Mouse (Mus musculus) forebrain, embryonic 16.5 days (tissue): ENCODE data around the gene Larp1b. TPM values are rescaled to one million over a fixed set of nuclear protein-coding genes. Genes with fewer than 3 reads are reported as not detected.

Experiments used
- ATAC-seq: fragments of 200-750 bp; cut with Nextera tagmentation; 2 replicates; pipeline ENCODE4 v1.8.0; 2017; ENCODE audit warnings: mild to moderate bottlenecking, moderate library complexity
- H3K27ac ChIP-seq: fragments of 300-500 bp; sonication (generic); 2 replicates; pipeline ENCODE4 v1.5.1; 2014; ENCODE audit warnings: low read length, control low read depth
- H3K27me3 ChIP-seq: fragments of 300-500 bp; sonication (generic); replicated peaks from 2 replicates; pipeline ENCODE4 v1.6.1; 2014; ENCODE audit warnings: low read length; ENCODE audit not compliant: control insufficient read depth, insufficient read depth
- H3K36me3 ChIP-seq: fragments of 300-500 bp; sonication (generic); 2 replicates; pipeline ENCODE4 v1.6.1; 2014; ENCODE audit not compliant: control insufficient read depth, insufficient read depth
- H3K4me1 ChIP-seq: fragments of 300-500 bp; sonication (generic); replicated peaks from 2 replicates; pipeline ENCODE4 v1.6.1; 2014; ENCODE audit warnings: low read length; ENCODE audit not compliant: control insufficient read depth, insufficient read depth
- H3K4me2 ChIP-seq: fragments of 300-500 bp; sonication (generic); 2 replicates; pipeline ENCODE4 v1.6.1; 2014; ENCODE audit warnings: mild to moderate bottlenecking, low read length, control low read depth
- H3K4me3 ChIP-seq: fragments of 300-500 bp; sonication (generic); replicated peaks from 2 replicates; pipeline ENCODE4 v1.5.1; 2014; ENCODE audit warnings: mild to moderate bottlenecking, low read length, control low read depth
- H3K9ac ChIP-seq: fragments of 300-500 bp; sonication (generic); replicated peaks from 2 replicates; pipeline ENCODE4 v1.6.1; 2014; ENCODE audit warnings: low read depth, low read length, control low read depth
- H3K9me3 ChIP-seq: fragments of 300-500 bp; sonication (generic); 2 replicates; pipeline ENCODE4 v1.6.1; 2016; ENCODE audit warnings: low read length; ENCODE audit not compliant: control insufficient read depth
- WGBS: fragments of 180-500 bp; shearing (Covaris S2); extraction: QIAGEN DNeasy Blood & Tissue Kit; methylation state at CpG from one replicate; pipeline ENCODE4 v1.1.7; 2014; 5-methylcytosine and 5-hydroxymethylcytosine counted together
- polyA plus RNA-seq: library from polyadenylated mRNA; unstranded; fragments of >200 nt; fragmentation: Nextera tagmentation; extraction: Ambion mirVana; gene quantifications from 2 replicates; pipeline ENCODE4 v1.2.1, GENCODE M21; 2015

The Larp1b gene
- polyA plus RNA-seq, 1 experiment from 2014 or later: 3.3 TPM

DNA sequence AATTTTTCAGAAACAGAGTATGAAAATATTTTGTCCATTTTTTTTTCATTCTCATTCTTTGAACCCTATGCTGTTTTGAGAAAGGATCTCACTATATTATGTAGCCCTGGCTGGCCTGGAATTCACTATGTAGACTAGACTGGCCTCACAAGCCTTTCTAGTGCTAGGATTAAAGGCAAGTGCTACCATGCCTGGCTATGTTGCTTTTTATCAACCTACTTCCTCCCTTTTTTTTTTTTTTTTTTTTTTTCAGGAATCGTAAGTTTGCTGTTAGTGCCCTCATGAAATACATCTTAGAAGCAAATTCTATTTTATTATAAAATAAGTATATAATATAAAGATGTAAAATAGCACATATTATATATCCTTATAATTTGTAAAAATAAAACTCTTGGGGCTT lies 5.2 kb downstream of the Larp1b start:
- H3K36me3 ChIP-seq: no peaks in the 10 kb centered on the region
- no peak overlapping the region for H3K4me2 ChIP-seq
- H3K4me1 ChIP-seq: peaks cover 9% of the 10 kb centered on the region; the same call in 1 of the 2 replicates
- no peak overlapping the region for H3K4me3 ChIP-seq
- H3K27ac ChIP-seq: no peak overlapping the region
- 79% methylated on average over 1 of the region's 1 CpGs for WGBS
- H3K27me3 ChIP-seq: 0 out of 2 replicates have a peak, but pooled peaks cover 2% of the 10 kb centered on the region
- H3K9ac ChIP-seq: no peak overlapping the region
- ATAC-seq: no peak
- no peaks in the 10 kb centered on the region for H3K9me3 ChIP-seq

DNA sequence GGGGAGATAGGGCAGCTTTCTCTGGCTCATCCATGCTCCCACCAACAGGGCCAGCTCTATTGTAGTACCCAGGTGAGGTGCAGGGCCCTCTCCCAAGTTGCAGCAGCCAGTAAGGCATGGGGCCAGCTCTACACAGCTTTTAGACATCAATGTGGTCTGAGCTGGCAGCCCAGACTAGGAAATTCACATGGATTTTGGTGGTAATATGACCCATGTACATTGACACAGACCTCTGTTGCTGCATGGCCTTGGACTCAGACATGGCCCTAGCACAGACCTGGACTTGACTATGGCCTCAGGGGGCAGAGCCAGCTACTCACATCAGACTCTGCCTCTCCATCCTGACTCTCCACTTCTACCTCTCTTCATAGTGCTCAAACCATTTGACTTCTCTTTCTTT lies 9.2 kb downstream of the Larp1b start:
- H3K4me3 ChIP-seq: no peak overlapping the region
- H3K4me2 ChIP-seq: no peak overlapping the region
- no peaks in the 10 kb centered on the region for H3K36me3 ChIP-seq
- H3K9me3 ChIP-seq: no peaks in the 10 kb centered on the region
- H3K27me3 ChIP-seq: no peaks in the 10 kb centered on the region
- ATAC-seq: no peak
- no peak overlapping the region for H3K27ac ChIP-seq
- H3K4me1 ChIP-seq: no peaks in the 10 kb centered on the region
- no peak overlapping the region for H3K9ac ChIP-seq

DNA sequence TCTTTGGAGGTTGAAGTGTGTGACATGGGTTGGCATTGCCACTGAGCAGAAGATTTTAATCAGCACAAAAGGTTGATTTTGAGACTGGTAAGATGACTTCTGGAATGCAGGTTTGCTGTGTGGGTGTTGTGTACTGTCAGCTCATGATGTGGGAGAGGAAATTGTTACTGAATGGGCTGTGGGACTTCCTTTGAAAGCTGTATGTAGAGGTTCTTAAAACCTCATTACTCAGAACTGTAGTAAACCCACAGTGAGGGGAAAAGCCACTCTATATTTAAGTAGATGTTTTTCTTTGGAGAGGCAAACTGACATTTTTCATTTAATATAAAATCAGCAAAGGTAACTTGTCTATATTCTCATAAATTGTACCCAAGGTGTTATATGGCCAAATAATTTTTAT lies 31.1 kb downstream of the Larp1b start:
- ATAC-seq: no peak
- Histone ChIP-seq H3K4me2 (no peak overlapping the region), H3K27me3 (no peaks in the 10 kb centered on the region), H3K9ac (no peak overlapping the region), H3K9me3 (no peaks in the 10 kb centered on the region), H3K4me3 (no peak overlapping the region), H3K36me3 (no peaks in the 10 kb centered on the region), H3K27ac (no peak overlapping the region), H3K4me1 (no peaks in the 10 kb centered on the region)

DNA sequence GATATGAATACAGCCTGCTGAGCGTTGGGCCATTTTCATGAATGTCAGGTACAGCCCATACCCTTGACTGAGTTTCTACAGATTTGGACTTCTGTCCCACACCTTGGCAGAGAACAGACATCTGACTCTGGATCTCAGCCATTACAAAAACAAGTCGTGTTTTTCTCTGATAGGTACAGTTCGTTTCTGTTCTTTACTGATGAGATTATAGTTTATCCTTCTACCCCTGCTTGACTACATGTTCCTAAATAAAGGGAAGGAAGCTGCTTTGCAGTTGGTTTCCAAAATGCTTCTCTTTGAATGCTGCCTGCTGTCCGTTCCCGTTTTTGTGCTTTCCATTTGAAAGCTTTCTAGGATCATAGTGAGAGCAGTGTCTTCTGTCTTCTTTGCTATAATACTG lies 37.9 kb downstream of the Larp1b start:
- Histone ChIP-seq H3K4me1 (no peaks in the 10 kb centered on the region), H3K36me3 (no peaks in the 10 kb centered on the region), H3K4me3 (no peak overlapping the region), H3K27me3 (no peaks in the 10 kb centered on the region), H3K27ac (no peak overlapping the region), H3K9me3 (no peaks in the 10 kb centered on the region), H3K4me2 (no peak overlapping the region), H3K9ac (no peak overlapping the region)
- WGBS: 81% methylated on average over 5 of the region's 5 CpGs
- ATAC-seq: no peak

DNA sequence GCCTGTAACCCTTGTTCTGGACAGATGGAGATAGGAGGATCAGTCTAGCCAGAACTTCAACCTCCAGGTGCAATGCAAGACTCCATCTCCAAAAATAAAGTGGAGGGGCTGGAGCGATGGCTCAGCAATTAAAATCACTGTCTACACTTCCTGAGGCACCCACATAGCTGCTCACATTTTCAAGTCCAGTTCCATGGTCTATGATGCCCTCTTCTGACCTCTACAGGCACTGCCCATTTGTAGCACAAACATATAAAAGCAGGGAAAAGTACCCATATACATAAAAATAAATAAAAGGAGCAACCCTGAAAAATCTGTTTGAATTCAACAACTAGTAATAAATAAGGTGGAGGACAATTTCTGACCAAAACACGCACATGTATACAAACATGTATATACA lies 39.1 kb downstream of the Larp1b start:
- no peak overlapping the region for H3K9ac ChIP-seq
- H3K27me3 ChIP-seq: no peaks in the 10 kb centered on the region
- no peaks in the 10 kb centered on the region for H3K4me1 ChIP-seq
- no peaks in the 10 kb centered on the region for H3K36me3 ChIP-seq
- ATAC-seq: no peak
- WGBS: 83% methylated on average over 2 of the region's 2 CpGs
- H3K4me2 ChIP-seq: no peak overlapping the region
- no peak overlapping the region for H3K27ac ChIP-seq
- no peak overlapping the region for H3K4me3 ChIP-seq
- H3K9me3 ChIP-seq: no peaks in the 10 kb centered on the region

DNA sequence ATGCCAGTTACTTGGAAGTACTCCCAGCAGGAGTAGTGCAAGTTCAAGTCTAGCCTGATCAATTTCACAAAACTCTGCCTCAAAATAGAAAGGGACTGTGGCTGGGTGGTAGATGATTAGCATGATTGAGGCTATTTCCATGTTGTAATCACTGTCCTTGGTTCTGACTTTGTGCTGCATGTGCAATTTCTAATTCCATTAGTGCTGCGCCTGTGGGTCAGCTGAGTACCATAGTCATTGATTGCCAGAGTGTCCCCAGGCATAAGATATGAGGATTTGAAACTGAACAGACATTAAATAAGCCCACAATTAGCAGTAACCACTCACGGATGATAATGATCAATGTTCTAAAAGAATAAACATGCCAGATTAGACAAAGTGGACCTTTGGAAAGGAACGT lies 41.9 kb downstream of the Larp1b start:
- 62% methylated on average over 3 of the region's 3 CpGs for WGBS
- H3K4me2 ChIP-seq: no peak overlapping the region
- ATAC-seq: no peak
- no peak overlapping the region for H3K4me3 ChIP-seq
- no peak overlapping the region for H3K27ac ChIP-seq
- no peaks in the 10 kb centered on the region for H3K27me3 ChIP-seq
- H3K9ac ChIP-seq: no peak overlapping the region
- no peaks in the 10 kb centered on the region for H3K4me1 ChIP-seq
- H3K9me3 ChIP-seq: no peaks in the 10 kb centered on the region
- H3K36me3 ChIP-seq: no peaks in the 10 kb centered on the region

DNA sequence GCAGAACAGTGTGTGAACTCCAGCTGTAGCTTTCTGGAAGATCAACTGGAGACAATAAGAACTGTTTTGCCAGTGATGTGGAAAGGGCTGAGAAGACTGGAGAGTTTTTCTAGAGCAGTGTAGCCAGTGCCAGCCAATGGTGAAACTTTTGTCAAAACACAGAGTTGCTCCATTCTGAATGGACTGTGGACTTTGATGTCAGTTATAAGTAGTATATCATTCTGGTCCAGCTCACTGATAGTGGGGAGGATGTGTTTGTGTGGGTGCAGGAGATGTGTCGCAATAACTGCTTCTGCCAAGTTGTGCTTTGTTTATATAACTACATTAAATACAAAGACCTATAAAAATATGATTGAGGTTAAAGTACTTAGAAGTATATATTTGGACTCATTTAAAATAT lies 45.5 kb downstream of the Larp1b start:
- Histone ChIP-seq H3K4me1 (no peaks in the 10 kb centered on the region), H3K27me3 (no peaks in the 10 kb centered on the region), H3K9me3 (no peaks in the 10 kb centered on the region), H3K36me3 (no peaks in the 10 kb centered on the region), H3K9ac (no peak overlapping the region), H3K4me3 (no peak overlapping the region), H3K4me2 (no peak overlapping the region), H3K27ac (no peak overlapping the region)
- no peak for ATAC-seq
- 91% methylated on average over 1 of the region's 1 CpGs for WGBS

DNA sequence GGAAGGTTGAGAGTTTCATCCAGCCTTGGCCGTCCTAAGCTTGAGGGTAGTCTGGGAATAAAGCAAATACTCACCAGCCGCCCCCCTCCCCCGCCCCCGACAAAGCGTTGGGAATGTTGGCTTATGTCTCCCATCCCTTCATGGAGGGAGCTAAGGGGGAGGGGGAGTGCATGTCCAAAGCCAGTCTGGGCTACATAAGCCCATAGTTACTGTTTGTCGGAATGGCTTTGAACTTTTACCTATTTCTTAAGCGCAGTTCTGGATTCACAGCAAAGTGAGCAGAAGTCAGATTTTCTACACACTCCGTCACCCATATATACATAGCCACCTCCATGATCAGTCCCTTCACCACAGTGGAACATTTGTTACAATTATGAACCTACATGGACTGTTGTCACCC lies 59.7 kb downstream of the Larp1b start:
- Histone ChIP-seq H3K9me3 (no peaks in the 10 kb centered on the region), H3K9ac (no peak overlapping the region), H3K4me2 (no peak overlapping the region), H3K27me3 (no peaks in the 10 kb centered on the region), H3K27ac (no peak overlapping the region), H3K4me3 (no peak overlapping the region), H3K4me1 (no peaks in the 10 kb centered on the region), H3K36me3 (no peaks in the 10 kb centered on the region)
- ATAC-seq: no peak
- 81% methylated on average over 8 of the region's 8 CpGs for WGBS

DNA sequence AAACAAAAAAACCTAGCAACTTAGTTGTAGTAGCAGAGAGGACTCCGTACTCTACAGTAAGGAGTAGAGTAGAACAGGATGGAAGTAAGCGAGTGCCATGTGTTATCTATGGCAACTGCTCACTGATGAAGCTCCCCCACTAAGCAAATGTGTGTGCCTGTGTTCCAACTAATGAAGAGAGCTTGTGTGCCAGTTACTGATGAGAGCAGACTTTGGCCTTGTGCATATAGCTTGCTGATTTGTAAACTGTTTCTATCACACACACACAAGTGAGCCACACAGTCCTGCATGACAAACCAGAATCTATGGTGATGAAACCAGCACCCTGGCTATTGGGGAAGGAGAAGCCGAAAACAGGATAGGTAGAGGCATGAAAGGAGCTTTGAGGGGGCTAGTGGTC lies 60.4 kb downstream of the Larp1b start:
- H3K27ac ChIP-seq: no peak overlapping the region
- peak; percentile 72 for ATAC-seq
- H3K4me2 ChIP-seq: no peak overlapping the region
- no peaks in the 10 kb centered on the region for H3K36me3 ChIP-seq
- no peaks in the 10 kb centered on the region for H3K9me3 ChIP-seq
- H3K4me3 ChIP-seq: no peak overlapping the region
- WGBS: 90% methylated on average over 3 of the region's 3 CpGs
- no peaks in the 10 kb centered on the region for H3K27me3 ChIP-seq
- H3K4me1 ChIP-seq: no peaks in the 10 kb centered on the region
- no peak overlapping the region for H3K9ac ChIP-seq

DNA sequence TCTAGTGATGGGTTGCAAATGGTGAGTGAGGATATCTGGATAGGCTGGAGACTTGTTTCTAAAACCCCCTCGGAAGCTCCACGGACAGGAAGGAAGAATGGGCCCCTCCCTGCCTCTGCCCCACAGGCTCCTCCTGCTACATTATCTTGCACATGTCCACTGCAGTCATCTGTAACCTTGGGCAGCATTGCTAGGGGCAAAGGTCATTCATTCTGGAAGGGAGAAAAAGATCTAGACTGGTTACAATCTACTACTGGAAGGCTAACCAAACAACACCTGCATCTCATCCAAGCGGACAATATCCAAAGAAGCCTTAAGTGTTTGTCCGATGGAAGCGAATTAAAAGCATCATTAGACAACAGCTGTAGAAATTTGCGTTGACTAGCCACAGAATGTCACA lies 61.1 kb downstream of the Larp1b start:
- Histone ChIP-seq H3K27ac (no peak overlapping the region), H3K4me2 (no peak overlapping the region), H3K4me3 (no peak overlapping the region), H3K4me1 (no peaks in the 10 kb centered on the region), H3K9me3 (no peaks in the 10 kb centered on the region), H3K27me3 (no peaks in the 10 kb centered on the region), H3K9ac (no peak overlapping the region), H3K36me3 (no peaks in the 10 kb centered on the region)
- no peak for ATAC-seq
- WGBS: 85% methylated on average over 6 of the region's 6 CpGs
